Comparison of ENCODE assay signal across 19 mouse cellular contexts in the genomic region with DNA sequence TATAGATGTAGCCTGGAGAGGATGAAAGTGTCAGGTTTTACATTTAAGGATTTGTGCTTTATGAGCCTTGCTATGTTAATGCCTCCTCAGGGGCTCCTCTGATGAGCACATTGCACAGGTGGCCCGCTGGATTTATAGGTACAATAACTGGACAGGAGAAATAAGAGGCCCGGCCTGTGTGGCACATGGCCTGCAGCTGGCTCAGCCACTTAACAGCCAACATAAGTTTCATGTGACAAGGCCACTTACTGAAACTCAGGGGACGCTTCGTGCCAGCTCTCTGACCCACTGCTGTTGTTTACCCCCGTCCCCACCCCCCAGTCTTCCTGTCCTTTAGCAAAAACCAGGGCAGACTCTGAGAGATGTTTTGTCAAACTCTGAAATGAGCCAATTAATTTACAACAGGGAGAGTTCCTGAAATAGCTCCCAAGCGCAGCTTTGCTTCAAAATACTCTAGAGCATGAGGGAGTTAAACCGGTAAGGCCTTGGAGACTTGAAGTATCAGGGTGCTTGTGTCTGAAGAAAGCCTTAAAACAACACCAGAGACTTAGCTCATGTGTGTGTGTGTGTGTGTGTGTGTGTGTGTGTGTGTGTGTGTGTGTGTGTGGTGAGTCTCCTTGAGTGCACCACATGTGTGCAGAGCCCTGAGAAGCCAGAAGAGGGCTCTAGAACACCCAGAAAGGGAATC.
DNase-seq lines count a peak whose midpoint lies in the region; ATAC-seq and TF ChIP-seq lines count a peak whose summit lies in the region.
"Had no signal": no experiment of that assay in that cellular context is flagged by ENCODE, and none has a peak within 500 bp of the region (broad histone marks: within the 10 kb centered on the region; RNA-seq: fewer than 3 reads in every experiment).

No protein-coding gene starts in this region.

- no peak overlapping the region for H3K4me2 ChIP-seq in midbrain, postnatal 0 days (ENCODE audit: low read depth, low read length, poor library complexity, severe bottlenecking)
- no peak overlapping the region for H3K4me2 ChIP-seq in midbrain, embryonic 13.5 days (replicated peaks)
- H3K4me2 ChIP-seq in limb, embryonic 12.5 days = no peak overlapping the region
- H3K4me2 ChIP-seq: embryonic facial prominence, embryonic 13.5 days; intestine, embryonic 15.5 days; liver, embryonic 13.5 days; lung, embryonic 15.5 days; midbrain, embryonic 15.5 days had no signal

- 0 out of 2 replicates have a peak, but pooled peaks cover 5% of the 10 kb centered on the region for H3K4me1 ChIP-seq in heart, embryonic 10.5 days
- no peaks in the 10 kb centered on the region for H3K4me1 ChIP-seq in midbrain, postnatal 0 days (ENCODE audit: insufficient read depth, low read length)
- no peaks in the 10 kb centered on the region for H3K4me1 ChIP-seq in midbrain, embryonic 13.5 days (replicated peaks)
- peaks cover 12% of the 10 kb centered on the region for H3K4me1 ChIP-seq in limb, embryonic 12.5 days (replicated peaks)
- H3K4me1 ChIP-seq: intestine, embryonic 15.5 days; liver, embryonic 13.5 days; lung, embryonic 15.5 days; midbrain, embryonic 15.5 days had no signal

- DNase-seq in heart, embryonic 10.5 days (ENCODE audit: low spot score) = no peak
- no peak for DNase-seq in heart, postnatal 10 days
- DNase-seq in midbrain, postnatal 0 days (ENCODE audit: low spot score) = peak; percentile 3
- DNase-seq: cerebellum, adult 9-11 months; gastrocnemius, postnatal 14 days; heart, postnatal 14 days; kidney, postnatal 4 days; liver, embryonic 13.5 days; thymus, postnatal 36 days had no signal

- intact Hi-C loops in heart, postnatal 10 days (cut with DNase I) = loop anchor here (10.0 kb wide), 1 partner anchor 1023 kb away; no protein-coding TSS in a partner anchor

- no peaks in the 10 kb centered on the region for H3K36me3 ChIP-seq in heart, embryonic 10.5 days
- no peaks in the 10 kb centered on the region for H3K36me3 ChIP-seq in midbrain, postnatal 0 days (ENCODE audit: insufficient read depth, low read length)
- H3K36me3 ChIP-seq in midbrain, embryonic 13.5 days = no peaks in the 10 kb centered on the region
- H3K36me3 ChIP-seq in limb, embryonic 12.5 days = no peaks in the 10 kb centered on the region
- H3K36me3 ChIP-seq: embryonic facial prominence, embryonic 13.5 days; intestine, embryonic 15.5 days; liver, embryonic 13.5 days; lung, embryonic 15.5 days; midbrain, embryonic 15.5 days had no signal

- WGBS in heart, embryonic 10.5 days = 70% methylated on average over 7 of the region's 7 CpGs
- 86% methylated on average over 7 of the region's 7 CpGs for WGBS in midbrain, postnatal 0 days
- WGBS in midbrain, embryonic 13.5 days = 88% methylated on average over 7 of the region's 7 CpGs
- 10% methylated on average over 7 of the region's 7 CpGs for WGBS in limb, embryonic 12.5 days

- H3K27ac ChIP-seq in heart, embryonic 10.5 days = 0 out of 2 replicates have a peak overlapping the region, but pooled peaks have one; percentile 16
- no peak overlapping the region for H3K27ac ChIP-seq in midbrain, postnatal 0 days (ENCODE audit: low read depth, low read length)
- no peak overlapping the region for H3K27ac ChIP-seq in midbrain, embryonic 13.5 days
- peak overlapping the region; percentile 53 for H3K27ac ChIP-seq in limb, embryonic 12.5 days
- H3K27ac ChIP-seq: embryonic facial prominence, embryonic 13.5 days; intestine, embryonic 15.5 days; liver, embryonic 13.5 days; lung, embryonic 15.5 days; macrophage; midbrain, embryonic 15.5 days had no signal

- H3K27me3 ChIP-seq in heart, embryonic 10.5 days (ENCODE audit: insufficient read depth, poor library complexity, severe bottlenecking) = no peaks in the 10 kb centered on the region
- H3K27me3 ChIP-seq in midbrain, postnatal 0 days (ENCODE audit: insufficient read depth, low read length) = no peaks in the 10 kb centered on the region
- no peaks in the 10 kb centered on the region for H3K27me3 ChIP-seq in midbrain, embryonic 13.5 days
- peaks cover 3% of the 10 kb centered on the region; the same call in 1 of the 2 replicates for H3K27me3 ChIP-seq in limb, embryonic 12.5 days
- H3K27me3 ChIP-seq: CH12.LX; embryonic facial prominence, embryonic 13.5 days; intestine, embryonic 15.5 days; liver, embryonic 13.5 days; lung, embryonic 15.5 days; midbrain, embryonic 15.5 days had no signal

- H3K9me3 ChIP-seq in heart, embryonic 10.5 days = no peaks in the 10 kb centered on the region
- no peaks in the 10 kb centered on the region for H3K9me3 ChIP-seq in midbrain, postnatal 0 days (ENCODE audit: low read length)
- H3K9me3 ChIP-seq in midbrain, embryonic 13.5 days = no peaks in the 10 kb centered on the region
- H3K9me3 ChIP-seq in limb, embryonic 12.5 days = no peaks in the 10 kb centered on the region
- H3K9me3 ChIP-seq: embryonic facial prominence, embryonic 13.5 days; intestine, embryonic 15.5 days; liver, embryonic 13.5 days; lung, embryonic 15.5 days; midbrain, embryonic 15.5 days had no signal

- TF ChIP-seq CTCF in midbrain, postnatal 0 days (IDR thresholded peaks at IDR 0.05) = no peak

- no peak overlapping the region for H3K9ac ChIP-seq in midbrain, postnatal 0 days (replicated peaks; ENCODE audit: low read length, poor library complexity, severe bottlenecking)
- no peak overlapping the region for H3K9ac ChIP-seq in midbrain, embryonic 13.5 days (replicated peaks)
- H3K9ac ChIP-seq in limb, embryonic 12.5 days (replicated peaks) = no peak overlapping the region
- H3K9ac ChIP-seq: embryonic facial prominence, embryonic 13.5 days; intestine, embryonic 15.5 days; liver, embryonic 13.5 days; lung, embryonic 15.5 days; midbrain, embryonic 15.5 days had no signal

- no peak for ATAC-seq in midbrain, postnatal 0 days (ENCODE audit: low FRiP score)
- no peak for ATAC-seq in midbrain, embryonic 13.5 days
- peak; percentile 95 for ATAC-seq in limb, embryonic 12.5 days (ENCODE audit: insufficient number of reproducible peaks, insufficient read depth, low FRiP score, low TSS enrichment, low read depth)
- no peak for ATAC-seq in megakaryocyte progenitor cell, adult 5-6 weeks (replicated peaks; ENCODE audit: poor library complexity)
- ATAC-seq in megakaryocyte-erythroid progenitor cell, adult 5-6 weeks (replicated peaks; ENCODE audit: low FRiP score, low TSS enrichment, poor library complexity, severe bottlenecking) = no peak
- ATAC-seq: intestine, embryonic 15.5 days; midbrain, embryonic 15.5 days had no signal

- H3K4me3 ChIP-seq in heart, embryonic 10.5 days = no peak overlapping the region
- no peak overlapping the region for H3K4me3 ChIP-seq in midbrain, postnatal 0 days (ENCODE audit: low read depth, low read length)
- H3K4me3 ChIP-seq in midbrain, embryonic 13.5 days (replicated peaks) = no peak overlapping the region
- no peak overlapping the region for H3K4me3 ChIP-seq in limb, embryonic 12.5 days (replicated peaks)
- H3K4me3 ChIP-seq: embryonic facial prominence, embryonic 13.5 days; intestine, embryonic 15.5 days; liver, embryonic 13.5 days; lung, embryonic 15.5 days; midbrain, embryonic 15.5 days had no signal

Comparison
In these comparisons a context has a peak if more than half of its experiments do, and no peak if none do; other contexts are left out.
1. H3K27ac ChIP-seq: peak in heart, embryonic 10.5 days (single experiment) and limb, embryonic 12.5 days (single experiment); none in midbrain, postnatal 0 days (single experiment) and midbrain, embryonic 13.5 days (single experiment).